Mouse (Mus musculus): Measurements from ENCODE around the gene Furin. TPM values are rescaled to one million over a fixed set of nuclear protein-coding genes. Genes with fewer than 3 reads are reported as not detected.

Furin gene
- total and polyA plus RNA-seq, 2 experiments from 2014 or later, result 6.6 to 25.9 TPM

- Histone ChIP-seq H3K4me3 (ENCODE audit: low read length) (peak overlapping the region; percentile 89), H3K27me3 (ENCODE audit: insufficient read depth, low read length) (no peaks in the 10 kb centered on the region), H3K27ac (peak overlapping the region; percentile 93), H3K36me3 (ENCODE audit: insufficient read depth, low read length) (no peaks in the 10 kb centered on the region; the same call in 1 of the 2 replicates), H3K9me3 (ENCODE audit: low read length) (no peaks in the 10 kb centered on the region), H3K4me2 (ENCODE audit: low read depth, low read length) (peak overlapping the region; percentile 87), H3K9ac (replicated peaks; ENCODE audit: low read length) (peak overlapping the region; percentile 94), H3K4me1 (ENCODE audit: insufficient read depth, low read length) (peaks cover 18% of the 10 kb centered on the region)
- peak; percentile 78 for ATAC-seq
- TF ChIP-seq CTCF (IDR thresholded peaks at IDR 0.05; ENCODE audit: low read depth), result no peak
- 2% methylated on average over 38 of the region's 92 CpGs for WGBS
- DNase-seq (ENCODE audit: low spot score), result peak; percentile 83
Measured at GRCm38 (mm10) chr7:80402651-80403321, 2.5 kb downstream of the Furin start.

DNA sequence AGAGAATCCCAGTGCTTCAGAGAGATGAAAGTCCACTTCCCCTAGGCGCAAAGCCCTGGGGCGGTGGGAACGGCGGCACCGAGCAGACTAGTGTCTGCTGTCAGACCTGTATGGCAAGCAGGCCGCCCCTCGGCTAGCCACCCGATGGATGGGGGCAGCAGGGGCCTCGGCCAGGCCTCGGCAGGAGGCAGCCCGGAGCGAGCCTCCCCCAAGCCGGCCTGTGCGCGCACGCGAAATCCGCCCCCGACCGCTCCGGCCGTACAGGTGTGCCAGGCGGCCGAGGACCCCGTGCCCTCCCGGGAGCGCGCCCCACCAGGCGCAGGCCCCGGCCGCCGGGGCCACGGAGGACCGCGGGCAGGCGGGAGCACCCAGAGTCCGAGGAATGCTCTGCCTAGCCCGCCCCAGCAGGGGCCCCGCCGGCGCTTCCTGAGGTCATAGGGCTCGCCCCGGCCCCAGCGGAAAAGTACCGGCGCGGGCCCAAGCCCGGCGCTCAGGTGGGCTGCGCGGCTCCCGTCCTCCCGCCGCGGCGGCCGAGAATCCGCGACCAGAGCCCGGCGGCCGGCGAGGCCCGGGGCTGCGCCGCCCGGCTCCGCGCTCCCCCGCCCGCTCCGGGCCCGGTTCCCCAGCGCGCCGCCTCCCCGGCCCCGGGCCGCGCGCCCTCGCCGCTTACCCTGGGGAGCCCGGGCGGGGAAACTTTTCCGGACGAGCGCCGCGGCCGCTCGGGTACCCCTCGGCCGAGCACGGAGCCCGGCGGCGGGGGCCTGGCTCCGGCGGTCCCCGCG, 3.2 kb downstream of the Furin start:
- Histone ChIP-seq H3K4me1 (ENCODE audit: insufficient read depth, low read length) (peaks cover 18% of the 10 kb centered on the region), H3K36me3 (ENCODE audit: insufficient read depth, low read length) (no peaks in the 10 kb centered on the region; the same call in 1 of the 2 replicates), H3K27me3 (ENCODE audit: insufficient read depth, low read length) (no peaks in the 10 kb centered on the region), H3K4me3 (ENCODE audit: low read length) (peak overlapping the region; percentile 89), H3K9me3 (ENCODE audit: low read length) (no peaks in the 10 kb centered on the region), H3K27ac (peak overlapping the region; percentile 93), H3K4me2 (ENCODE audit: low read depth, low read length) (peak overlapping the region; percentile 87), H3K9ac (replicated peaks; ENCODE audit: low read length) (peak overlapping the region; percentile 94)
- WGBS, result under 1% methylated on average over 80 of the region's 102 CpGs
- ATAC-seq (peak; percentile 63), DNase-seq (ENCODE audit: low spot score) (peak; percentile 49)
- TF ChIP-seq CTCF (IDR thresholded peaks at IDR 0.05; ENCODE audit: low read depth), result no peak

DNA sequence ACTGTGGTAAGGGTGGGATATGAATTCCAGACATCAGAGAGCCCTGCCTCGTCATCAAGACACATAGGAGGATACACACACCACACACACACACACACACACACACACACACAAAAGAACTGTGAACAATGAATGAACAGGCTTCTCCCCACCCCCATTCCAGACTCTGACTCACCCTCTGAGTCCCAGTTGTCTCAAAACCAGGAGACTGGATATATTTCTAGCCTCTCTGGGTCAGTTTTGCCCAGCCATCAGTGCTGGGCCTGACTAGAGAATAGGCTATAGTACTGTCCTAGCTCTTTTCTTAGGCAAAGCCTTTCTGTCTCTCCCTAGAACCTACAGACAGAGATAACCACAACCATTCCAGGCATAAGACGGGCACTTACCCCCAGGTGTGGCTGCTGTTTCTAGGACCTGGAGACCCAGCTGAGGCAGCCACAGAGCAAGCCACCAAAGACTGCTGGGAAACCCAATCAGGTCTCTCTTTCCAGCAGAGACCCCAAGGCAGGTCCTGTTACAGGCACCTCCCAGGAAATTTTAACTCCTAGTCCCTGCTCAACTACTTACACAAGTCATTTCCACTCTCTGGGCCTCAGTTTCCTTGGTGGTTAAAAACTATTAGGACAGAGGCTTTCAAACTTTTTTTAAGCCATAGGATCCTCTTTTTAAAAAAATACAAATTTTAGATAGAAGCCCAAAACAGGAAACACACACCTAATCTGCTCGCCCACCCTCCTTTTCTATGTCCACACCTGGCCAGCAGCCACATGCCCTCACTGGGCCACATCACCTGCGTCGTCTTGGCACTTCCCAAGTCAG, 4.0 kb downstream of the Furin start:
- H3K36me3 ChIP-seq (ENCODE audit: insufficient read depth, low read length), result peaks cover 5% of the 10 kb centered on the region
- WGBS, result 25% methylated on average over 5 of the region's 5 CpGs
- H3K9me3 ChIP-seq (ENCODE audit: low read length), result no peaks in the 10 kb centered on the region
- H3K4me1 ChIP-seq (ENCODE audit: insufficient read depth, low read length), result peaks cover 18% of the 10 kb centered on the region
- DNase-seq (ENCODE audit: low spot score) (no peak), ATAC-seq (no peak)
- no peaks in the 10 kb centered on the region for H3K27me3 ChIP-seq (ENCODE audit: insufficient read depth, low read length)
- H3K27ac ChIP-seq, result peak overlapping the region; percentile 93; the same call in 1 of the 2 replicates
- peak overlapping the region; percentile 94 for H3K9ac ChIP-seq (replicated peaks; ENCODE audit: low read length)
- H3K4me3 ChIP-seq (ENCODE audit: low read length), result peak overlapping the region; percentile 89
- TF ChIP-seq CTCF (IDR thresholded peaks at IDR 0.05; ENCODE audit: low read depth), result no peak
- peak overlapping the region; percentile 87 for H3K4me2 ChIP-seq (ENCODE audit: low read depth, low read length)

GRCm38 (mm10) chr7:80400571-80400970, 4.7 kb downstream of the Furin start:
- TF ChIP-seq CTCF (IDR thresholded peaks at IDR 0.05; ENCODE audit: low read depth), result no peak
- Histone ChIP-seq H3K4me3 (ENCODE audit: low read length) (no peak overlapping the region), H3K27me3 (ENCODE audit: insufficient read depth, low read length) (no peaks in the 10 kb centered on the region), H3K27ac (no peak overlapping the region), H3K9me3 (ENCODE audit: low read length) (no peaks in the 10 kb centered on the region), H3K36me3 (ENCODE audit: insufficient read depth, low read length) (peaks cover 9% of the 10 kb centered on the region), H3K4me2 (ENCODE audit: low read depth, low read length) (peak overlapping the region; percentile 87), H3K4me1 (ENCODE audit: insufficient read depth, low read length) (peaks cover 18% of the 10 kb centered on the region), H3K9ac (replicated peaks; ENCODE audit: low read length) (no peak overlapping the region)
- DNase-seq (ENCODE audit: low spot score) (no peak), ATAC-seq (no peak)
- 66% methylated on average over 6 of the region's 6 CpGs for WGBS

DNA sequence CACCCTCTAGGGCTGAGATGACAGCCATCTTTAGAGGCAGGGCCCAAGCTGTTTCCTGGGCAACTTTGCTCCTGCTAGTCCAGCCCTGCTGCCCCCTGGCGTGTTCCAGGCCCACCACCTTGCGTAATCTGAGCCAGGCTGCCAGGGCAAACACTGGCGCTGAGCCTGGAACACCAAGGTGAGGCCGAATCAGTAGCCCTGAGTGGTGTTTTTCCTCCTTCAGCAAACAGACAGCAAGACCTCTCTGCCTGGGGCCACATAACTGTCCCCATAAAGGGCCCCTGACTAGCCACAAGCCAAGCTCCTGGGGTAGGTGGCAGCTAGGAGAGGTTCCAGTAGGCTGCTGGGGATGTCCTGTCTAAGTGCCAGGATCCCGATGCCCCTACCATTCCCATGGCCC, 5.1 kb downstream of the Furin start:
- no peak overlapping the region for H3K9ac ChIP-seq (replicated peaks; ENCODE audit: low read length)
- DNase-seq (ENCODE audit: low spot score) (peak; percentile 37), ATAC-seq (no peak)
- H3K27me3 ChIP-seq (ENCODE audit: insufficient read depth, low read length), result no peaks in the 10 kb centered on the region
- TF ChIP-seq CTCF (IDR thresholded peaks at IDR 0.05; ENCODE audit: low read depth), result no peak
- H3K27ac ChIP-seq, result no peak overlapping the region
- 0 out of 2 replicates have a peak overlapping the region, but pooled peaks have one; percentile 11 for H3K4me2 ChIP-seq (ENCODE audit: low read depth, low read length)
- H3K9me3 ChIP-seq (ENCODE audit: low read length), result no peaks in the 10 kb centered on the region
- H3K4me3 ChIP-seq (ENCODE audit: low read length), result no peak overlapping the region
- 48% methylated on average over 5 of the region's 5 CpGs for WGBS
- peaks cover 14% of the 10 kb centered on the region for H3K36me3 ChIP-seq (ENCODE audit: insufficient read depth, low read length)
- peaks cover 18% of the 10 kb centered on the region for H3K4me1 ChIP-seq (ENCODE audit: insufficient read depth, low read length)

GRCm38 (mm10) chr7:80398654-80399444, 6.4 kb downstream of the Furin start:
- H3K4me3 ChIP-seq (ENCODE audit: low read length), result no peak overlapping the region
- TF ChIP-seq CTCF (IDR thresholded peaks at IDR 0.05; ENCODE audit: low read depth), result no peak
- H3K9me3 ChIP-seq (ENCODE audit: low read length), result no peaks in the 10 kb centered on the region
- H3K4me1 ChIP-seq (ENCODE audit: insufficient read depth, low read length), result peaks cover 18% of the 10 kb centered on the region
- H3K36me3 ChIP-seq (ENCODE audit: insufficient read depth, low read length), result peaks cover 22% of the 10 kb centered on the region
- no peak overlapping the region for H3K4me2 ChIP-seq (ENCODE audit: low read depth, low read length)
- WGBS, result 63% methylated on average over 9 of the region's 9 CpGs
- no peaks in the 10 kb centered on the region for H3K27me3 ChIP-seq (ENCODE audit: insufficient read depth, low read length)
- DNase-seq (ENCODE audit: low spot score) (no peak), ATAC-seq (no peak)
- H3K9ac ChIP-seq (replicated peaks; ENCODE audit: low read length), result no peak overlapping the region
- no peak overlapping the region for H3K27ac ChIP-seq

All from hindbrain, postnatal 0 days (tissue).